Mouse (Mus musculus) kidney, adult 2 months (tissue): ENCODE measurements around the gene Pnpla1. TPM values are rescaled to one million over a fixed set of nuclear protein-coding genes. Genes with fewer than 3 reads are reported as not detected.

Experiments
- DNase-seq: peaks from one replicate; pipeline ENCODE4 v3.0.0; 2021
- H3K27ac ChIP-seq: fragments of 200-500 bp; 2 replicates; pipeline ENCODE4 v1.5.1; 2012; ENCODE audit warnings: low read depth, low read length, control low read depth, inconsistent platforms; ENCODE audit not compliant: insufficient read depth
- H3K27me3 ChIP-seq: fragments of 200-500 bp; replicated peaks from 2 replicates; pipeline ENCODE4 v1.6.1; 2012; ENCODE audit warnings: mild to moderate bottlenecking, moderate library complexity, low read length, inconsistent platforms; ENCODE audit not compliant: control insufficient read depth, insufficient read depth
- H3K36me3 ChIP-seq: fragments of 200-500 bp; 2 replicates; pipeline ENCODE4 v1.6.1; 2012; ENCODE audit warnings: mild to moderate bottlenecking, moderate library complexity, low read length, inconsistent platforms; ENCODE audit not compliant: control insufficient read depth, insufficient read depth
- H3K4me1 ChIP-seq: fragments of 200-500 bp; 2 replicates; pipeline ENCODE4 v1.6.1; 2011; ENCODE audit warnings: low read length; ENCODE audit not compliant: control insufficient read depth, insufficient read depth
- H3K4me3 ChIP-seq: fragments of 200-500 bp; 2 replicates; pipeline ENCODE4 v1.5.1; 2011; ENCODE audit warnings: mild to moderate bottlenecking, low read depth, low read length, control low read depth; ENCODE audit not compliant: insufficient read depth
- CTCF ChIP-seq: fragments of 200-500 bp; conservative IDR thresholded peaks from 2 replicates; pipeline ENCODE4 v1.5.1; 2011; ENCODE audit warnings: low read depth, mild to moderate bottlenecking, control low read depth, low read length, moderate library complexity, mixed read lengths; ENCODE audit not compliant: insufficient read depth, insufficient read length
- POLR2A ChIP-seq: fragments of 200-500 bp; IDR thresholded peaks from one replicate; pipeline ENCODE4 v1.6.1; 2011; ENCODE audit warnings: low read depth, low read length, control low read depth
- WGBS: fragments of 180-500 bp; shearing (Covaris S2); methylation state at CpG from one replicate; pipeline ENCODE4 v1.1.7; 2018; 5-methylcytosine and 5-hydroxymethylcytosine counted together
- polyA plus RNA-seq: library from polyadenylated mRNA; depleted of rRNA; stranded (reverse); fragments of >200 nt; gene quantifications from 2 replicates; pipeline ENCODE4 v1.2.3, GENCODE M21; 2012; rRNA removed

Pnpla1 gene
- polyA plus RNA-seq, 1 experiment, result not detected

- peak; percentile 98 for DNase-seq
- WGBS, result 5% methylated on average over 14 of the region's 14 CpGs
- peak; percentile 56 for TF ChIP-seq CTCF
- TF ChIP-seq POLR2A, result no peak
Measured at GRCm38 (mm10) chr17:28930392-28931074, 72.3 kb downstream of the Pnpla1 start.

DNA sequence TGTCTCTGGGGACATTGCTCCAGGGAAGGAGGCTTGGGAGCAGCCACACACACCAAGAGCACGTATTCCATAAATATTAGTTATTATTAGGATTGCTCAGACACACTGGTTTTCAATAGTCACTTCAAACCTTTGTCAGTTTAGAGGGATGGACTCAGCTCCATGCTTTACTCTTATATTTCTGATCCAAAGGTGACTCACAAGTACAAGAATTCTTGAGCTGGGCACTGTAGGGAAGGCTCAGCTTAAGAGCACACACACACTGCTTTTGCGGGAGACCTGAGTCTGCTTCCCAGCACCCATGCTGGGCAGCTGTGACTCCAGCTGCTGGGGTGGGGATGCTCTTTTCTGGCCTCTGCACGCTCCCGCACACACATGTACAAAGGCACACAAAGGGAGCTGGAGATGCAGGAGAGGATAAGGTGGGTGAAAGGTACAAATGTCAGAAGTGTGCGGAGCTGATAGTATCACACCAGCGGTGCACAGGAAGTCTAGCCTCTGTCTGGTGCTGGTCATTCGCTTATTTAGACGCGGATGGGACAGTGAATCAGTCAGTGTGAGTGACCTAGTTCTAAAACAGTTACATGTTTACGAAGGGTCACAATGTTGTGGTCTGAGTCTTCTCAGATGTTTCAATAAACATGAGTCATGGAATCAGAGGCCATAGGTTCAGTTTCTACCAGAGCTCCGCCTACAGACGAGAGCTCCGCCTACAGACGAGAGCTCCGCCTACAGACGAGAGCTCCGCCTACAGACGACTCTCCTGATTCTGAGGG, 73.4 kb downstream of the Pnpla1 start:
- WGBS, result 76% methylated on average over 18 of the region's 18 CpGs
- peak; percentile 42 for DNase-seq
- no peak overlapping the region for H3K4me3 ChIP-seq
- no peaks in the 10 kb centered on the region for H3K36me3 ChIP-seq
- TF ChIP-seq CTCF, result no peak
- TF ChIP-seq POLR2A, result no peak
- no peaks in the 10 kb centered on the region for H3K27me3 ChIP-seq
- H3K27ac ChIP-seq, result 0 out of 2 replicates have a peak overlapping the region, but pooled peaks have one; percentile 0
- H3K4me1 ChIP-seq, result peaks cover 6% of the 10 kb centered on the region; the same call in 1 of the 2 replicates

More at GRCm38 (mm10) chr17:28930392-28931074, 72.3 kb downstream of the Pnpla1 start:
- Histone ChIP-seq H3K27me3 (no peaks in the 10 kb centered on the region), H3K4me3 (peak overlapping the region; percentile 2; the same call in 1 of the 2 replicates), H3K4me1 (peaks cover 6% of the 10 kb centered on the region; the same call in 1 of the 2 replicates), H3K36me3 (no peaks in the 10 kb centered on the region), H3K27ac (peak overlapping the region; percentile 82)

DNA sequence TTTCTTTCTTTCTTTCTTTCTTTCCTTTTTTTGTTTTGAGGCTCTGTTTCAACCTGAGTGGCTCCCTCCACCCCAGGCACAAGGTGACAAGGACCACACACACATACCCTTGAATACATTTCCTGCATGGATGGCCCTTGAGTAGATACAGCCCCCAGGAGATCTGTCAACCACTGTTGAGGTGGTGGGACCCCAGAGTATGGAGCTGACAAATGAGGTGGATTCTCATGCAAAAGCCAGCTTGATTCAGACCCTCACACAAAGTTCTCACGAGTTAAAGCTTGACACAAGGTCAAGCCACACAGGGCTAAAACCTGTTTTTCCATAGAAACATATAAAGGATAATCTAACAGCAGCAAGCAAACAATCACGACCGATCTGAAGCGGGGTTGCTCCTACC, 74.1 kb downstream of the Pnpla1 start:
- DNase-seq, result no peak
- peaks cover 6% of the 10 kb centered on the region; the same call in 1 of the 2 replicates for H3K4me1 ChIP-seq
- no peaks in the 10 kb centered on the region for H3K36me3 ChIP-seq
- TF ChIP-seq CTCF, result no peak
- TF ChIP-seq POLR2A, result no peak
- H3K27me3 ChIP-seq, result no peaks in the 10 kb centered on the region
- H3K4me3 ChIP-seq, result no peak overlapping the region
- no peak overlapping the region for H3K27ac ChIP-seq
- WGBS, result 69% methylated on average over 4 of the region's 4 CpGs

- H3K36me3 ChIP-seq, result no peaks in the 10 kb centered on the region
- DNase-seq, result no peak
- no peak overlapping the region for H3K4me3 ChIP-seq
- WGBS, result 73% methylated on average over 19 of the region's 19 CpGs
- no peak overlapping the region for H3K27ac ChIP-seq
- H3K27me3 ChIP-seq, result no peaks in the 10 kb centered on the region
- TF ChIP-seq POLR2A (no peak), CTCF (no peak)
- peaks cover 6% of the 10 kb centered on the region; the same call in 1 of the 2 replicates for H3K4me1 ChIP-seq
Measured at GRCm38 (mm10) chr17:28934120-28934916, 76.1 kb downstream of the Pnpla1 start.

DNA sequence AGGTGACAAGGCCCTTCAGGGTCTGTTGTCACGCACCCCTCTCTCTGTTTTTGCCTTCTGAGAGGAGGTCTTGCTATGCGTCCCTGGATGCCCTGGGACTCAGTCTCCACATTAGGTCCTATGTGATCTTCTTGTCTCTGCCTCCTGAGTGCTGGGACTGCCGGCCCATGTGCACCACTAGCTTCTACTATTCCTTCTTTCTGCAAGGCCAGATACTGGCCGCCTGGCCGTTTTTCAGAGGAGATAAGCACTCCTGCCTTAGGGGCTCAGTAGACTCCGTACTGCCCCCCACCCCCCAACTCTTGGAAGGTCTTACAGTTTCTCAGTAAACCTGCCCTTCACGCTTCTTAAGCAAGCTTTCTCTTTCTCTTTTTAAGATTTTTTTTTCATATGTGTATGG, 77.9 kb downstream of the Pnpla1 start:
- WGBS, result 87% methylated on average over 7 of the region's 7 CpGs
- H3K4me3 ChIP-seq, result no peak overlapping the region
- TF ChIP-seq CTCF (no peak), POLR2A (no peak)

GRCm38 (mm10) chr17:28936622-28937345, 78.6 kb downstream of the Pnpla1 start:
- Histone ChIP-seq H3K27ac (no peak overlapping the region), H3K36me3 (no peaks in the 10 kb centered on the region), H3K27me3 (no peaks in the 10 kb centered on the region), H3K4me3 (no peak overlapping the region), H3K4me1 (no peaks in the 10 kb centered on the region)
- DNase-seq, result peak; percentile 91
- 67% methylated on average over 10 of the region's 10 CpGs for WGBS
- TF ChIP-seq CTCF (peak; percentile 66), POLR2A (no peak)

More for the DNA sequence above, 77.9 kb downstream of the Pnpla1 start:
- Histone ChIP-seq H3K36me3 (no peaks in the 10 kb centered on the region), H3K4me1 (no peaks in the 10 kb centered on the region), H3K27ac (no peak overlapping the region), H3K27me3 (no peaks in the 10 kb centered on the region)
- no peak for DNase-seq

Other genes starting within 250 kb of the Pnpla1 start
- gene Srpk1, start 235.7 kb upstream of the Pnpla1 start, polyA plus RNA-seq, result 21.5 and 21.6 TPM in 2 replicates
- 0.86 and 0.91 TPM in 2 replicates for gene Slc26a8, start 168.2 kb upstream of the Pnpla1 start, polyA plus RNA-seq
- 92.2 and 97.3 TPM in 2 replicates for gene Mapk14, start 167.1 kb upstream of the Pnpla1 start, polyA plus RNA-seq
- 0.63 and 0.94 TPM in 2 replicates for gene AC170998.1, start 132.3 kb upstream of the Pnpla1 start, polyA plus RNA-seq
- 10.5 and 10.9 TPM in 2 replicates for gene Mapk13, start 89.1 kb upstream of the Pnpla1 start, polyA plus RNA-seq
- 30.2 and 31.3 TPM in 2 replicates for gene Brpf3, start 57.3 kb upstream of the Pnpla1 start, polyA plus RNA-seq
- 0.34 and 0.57 TPM in 2 replicates for gene 4930539E08Rik, start 56.9 kb downstream of the Pnpla1 start, polyA plus RNA-seq
- gene Pxt1, start 85.4 kb downstream of the Pnpla1 start, polyA plus RNA-seq, result 0.12 and 0.13 TPM in 2 replicates
- 30.8 and 32.0 TPM in 2 replicates for gene Kctd20, start 93.5 kb downstream of the Pnpla1 start, polyA plus RNA-seq
- gene Stk38, start 149.6 kb downstream of the Pnpla1 start, polyA plus RNA-seq, result 61.7 and 66.8 TPM in 2 replicates
- 71.0 and 85.2 TPM in 2 replicates for gene Srsf3, start 174.2 kb downstream of the Pnpla1 start, polyA plus RNA-seq
- 11.6 and 13.7 TPM in 2 replicates for gene Cdkn1a, start 232.6 kb downstream of the Pnpla1 start, polyA plus RNA-seq